Mouse (Mus musculus) MEL (cell line): ENCODE data around the gene Drg1.

ENCODE experiments used
- CTCF ChIP-seq, 3 experiments: IDR thresholded peaks in 2 of 3; conservative IDR thresholded peaks in 1 of 3; 2 replicates each; pipeline ENCODE4 v1.5.1; 2011 to 2012; ENCODE audit warnings: low read length in 3 of 3, low read depth in 2 of 3, mild to moderate bottlenecking in 2 of 3, improper control_type of control experiment in 1 of 3, inconsistent platforms in 1 of 3, mixed read lengths in 1 of 3, moderate library complexity in 1 of 3; ENCODE audit not compliant: control insufficient read depth in 1 of 3, insufficient read depth in 1 of 3, poor library complexity in 1 of 3, severe bottlenecking in 1 of 3
- HCFC1 ChIP-seq: IDR thresholded peaks from 2 replicates; pipeline ENCODE4 v1.6.1; 2012; ENCODE audit warnings: low read depth, mild to moderate bottlenecking, inconsistent platforms, low read length, improper control_type of control experiment, moderate library complexity
- MAZ ChIP-seq: IDR thresholded peaks from 2 replicates; pipeline ENCODE4 v1.6.1; 2012; ENCODE audit warnings: low read depth, mild to moderate bottlenecking, inconsistent platforms, low read length, improper control_type of control experiment
- MYC ChIP-seq: IDR thresholded peaks from 2 replicates; pipeline ENCODE4 v1.6.1; 2011; ENCODE audit warnings: low read depth, mild to moderate bottlenecking, low read length, improper control_type of control experiment, moderate library complexity
- POLR2A ChIP-seq, 2 experiments: IDR thresholded peaks; 2 replicates each; pipeline ENCODE4 v1.6.1; 2011 to 2012; ENCODE audit warnings: low read length in 2 of 2, mild to moderate bottlenecking in 2 of 2, control low read depth in 1 of 2, improper control_type of control experiment in 1 of 2, low read depth in 1 of 2, moderate library complexity in 1 of 2; ENCODE audit not compliant: control insufficient read depth in 1 of 2, insufficient read depth in 1 of 2, poor library complexity in 1 of 2
- SIN3A ChIP-seq: IDR thresholded peaks from 2 replicates; pipeline ENCODE4 v1.6.1; 2012; ENCODE audit warnings: low read length, improper control_type of control experiment, inconsistent platforms
- USF1 ChIP-seq: IDR thresholded peaks from 2 replicates; pipeline ENCODE4 v1.6.1; 2014; ENCODE audit warnings: low read depth, mild to moderate bottlenecking, inconsistent platforms, low read length, improper control_type of control experiment, moderate library complexity

DNA sequence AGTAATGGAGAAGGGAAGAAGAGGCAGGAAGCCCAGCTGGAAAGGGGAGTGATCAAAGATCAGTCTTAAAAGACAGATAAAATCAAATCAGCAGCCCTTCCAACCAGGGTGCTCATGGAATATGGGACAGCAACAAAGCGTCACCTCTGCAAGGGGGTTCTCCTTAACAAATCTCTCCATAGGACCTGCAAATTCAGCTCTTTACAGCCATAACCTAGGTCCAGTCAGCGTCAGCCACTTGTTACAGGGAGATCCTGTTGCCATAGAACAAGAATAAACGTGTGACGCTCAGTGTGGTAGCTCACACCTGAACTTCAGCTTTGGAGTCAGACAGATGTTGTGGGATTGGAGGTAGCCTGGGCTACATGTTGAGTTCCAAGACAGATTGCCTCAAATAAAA, 3.0 kb upstream of the Drg1 start:
- TF ChIP-seq MAZ (no peak), CTCF (IDR thresholded peaks at IDR 0.05 in 2 of 3, conservative IDR thresholded peaks at IDR 0.05 in 1 of 3; ENCODE audit: control insufficient read depth in 1 of 3, insufficient read depth in 1 of 3, low read depth in 2 of 3, low read length in 3 of 3, poor library complexity in 1 of 3, severe bottlenecking in 1 of 3) (no peak), POLR2A (IDR thresholded peaks at IDR 0.05; ENCODE audit: control insufficient read depth in 1 of 2, insufficient read depth in 1 of 2, low read depth in 1 of 2, low read length in 2 of 2, poor library complexity in 1 of 2) (no peak), MYC (no peak), USF1 (no peak), HCFC1 (no peak), SIN3A (no peak)
